Mouse (Mus musculus): Measurements from ENCODE around the gene Klhdc7b.

- no peak for TF ChIP-seq NELFE (IDR thresholded peaks at IDR 0.05; ENCODE audit: low read depth, low read length)
- TF ChIP-seq MYC (IDR thresholded peaks at IDR 0.05; ENCODE audit: low read depth, low read length), result no peak
- no peak for TF ChIP-seq BHLHE40 (IDR thresholded peaks at IDR 0.05; ENCODE audit: low read depth, low read length)
- TF ChIP-seq KAT2A (IDR thresholded peaks at IDR 0.05; ENCODE audit: insufficient replicate concordance, low read length), result no peak
- TF ChIP-seq CTCF (conservative IDR thresholded peaks at IDR 0.05 in 1 of 2, IDR thresholded peaks at IDR 0.05 in 1 of 2; ENCODE audit: low read depth in 2 of 2, low read length in 2 of 2), result no peak
- no peak for TF ChIP-seq USF1 (IDR thresholded peaks at IDR 0.05; ENCODE audit: low read depth, low read length)
- TF ChIP-seq IRF4 (IDR thresholded peaks at IDR 0.05; ENCODE audit: low read depth, low read length), result no peak
- no peak for TF ChIP-seq MEF2A (IDR thresholded peaks at IDR 0.05; ENCODE audit: borderline replicate concordance, low read depth, low read length)
- no peak for TF ChIP-seq ZMIZ1 (IDR thresholded peaks at IDR 0.05; ENCODE audit: low read depth, low read length)
- no peak for TF ChIP-seq ZNF384 (IDR thresholded peaks at IDR 0.05; ENCODE audit: low read depth, low read length)
- TF ChIP-seq EP300 (IDR thresholded peaks at IDR 0.05; ENCODE audit: low read length), result no peak
- TF ChIP-seq SIN3A (IDR thresholded peaks at IDR 0.05; ENCODE audit: low read length), result no peak
- no peak for TF ChIP-seq CHD1 (IDR thresholded peaks at IDR 0.05; ENCODE audit: low read depth, low read length)
- no peak for TF ChIP-seq USF2 (conservative IDR thresholded peaks at IDR 0.05; ENCODE audit: low read depth, low read length)
Observed at GRCm38 (mm10) chr15:89396883-89397282, 12.2 kb downstream of the Klhdc7b start.
